Mouse (Mus musculus) ES-Bruce4 (cell line): ENCODE data around the gene Csf1.

Experiments used
- CTCF ChIP-seq: IDR thresholded peaks from one replicate; pipeline ENCODE4 v1.8.1; 2011; ENCODE audit warnings: low read depth, low read length
- POLR2A ChIP-seq: IDR thresholded peaks from one replicate; pipeline ENCODE4 v1.8.1; 2011; ENCODE audit warnings: low read length; ENCODE audit not compliant: insufficient read depth

DNA sequence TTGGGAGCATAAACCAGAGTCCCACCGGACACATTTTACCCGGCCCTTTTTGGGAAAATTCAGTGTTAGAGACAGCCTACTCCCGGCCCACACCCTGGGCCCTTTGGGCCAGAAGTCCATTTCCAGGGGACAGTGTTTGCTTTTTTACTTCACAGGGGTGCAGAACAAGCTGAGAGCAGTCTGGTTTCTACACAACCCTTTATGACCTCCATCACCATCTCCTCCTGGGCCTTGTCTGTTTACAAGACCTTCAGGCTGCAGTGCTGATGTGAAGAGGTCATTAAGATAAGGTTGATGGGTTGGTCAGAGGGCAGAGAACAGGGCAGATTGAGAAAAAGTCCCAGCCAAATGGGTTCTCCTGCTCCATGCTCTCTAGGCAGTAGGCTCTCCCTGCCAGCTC lies 63.4 kb downstream of the Csf1 start:
- TF ChIP-seq CTCF (no peak), POLR2A (no peak)
